Mouse (Mus musculus) limb, embryonic 13.5 days (tissue): Measurements from ENCODE around the gene Phyhd1. TPM values are rescaled to one million over a fixed set of nuclear protein-coding genes. Genes with fewer than 3 reads are reported as not detected.

ENCODE experiments used
- ATAC-seq: fragments of 200-750 bp; cut with Nextera tagmentation; 2 replicates; pipeline ENCODE4 v1.8.0; 2017; ENCODE audit warnings: low read depth, moderate number of reproducible peaks, moderate TSS enrichment; ENCODE audit not compliant: low FRiP score
- H3K27ac ChIP-seq: fragments of 300-500 bp; sonication (generic); 2 replicates; pipeline ENCODE4 v1.5.1; 2015; ENCODE audit warnings: inconsistent platforms, mild to moderate bottlenecking, moderate library complexity
- H3K27me3 ChIP-seq: fragments of 300-500 bp; sonication (generic); 2 replicates; pipeline ENCODE4 v1.6.1; 2015; ENCODE audit warnings: mild to moderate bottlenecking, inconsistent platforms
- H3K36me3 ChIP-seq: fragments of 300-500 bp; sonication (generic); 2 replicates; pipeline ENCODE4 v1.6.1; 2015; ENCODE audit warnings: inconsistent platforms, mild to moderate bottlenecking, moderate library complexity
- H3K4me1 ChIP-seq: fragments of 300-500 bp; sonication (generic); 2 replicates; pipeline ENCODE4 v1.6.1; 2015; ENCODE audit warnings: inconsistent platforms
- H3K4me2 ChIP-seq: fragments of 300-500 bp; sonication (generic); replicated peaks from 2 replicates; pipeline ENCODE4 v1.6.1; 2015; ENCODE audit warnings: inconsistent platforms, mild to moderate bottlenecking, moderate library complexity
- H3K4me3 ChIP-seq: fragments of 300-500 bp; sonication (generic); 2 replicates; pipeline ENCODE4 v1.5.1; 2015; ENCODE audit warnings: moderate library complexity, mild to moderate bottlenecking, inconsistent platforms
- H3K9ac ChIP-seq: fragments of 300-500 bp; sonication (generic); 2 replicates; pipeline ENCODE4 v1.6.1; 2015; ENCODE audit warnings: mild to moderate bottlenecking, inconsistent platforms
- H3K9me3 ChIP-seq: fragments of 300-500 bp; sonication (generic); 2 replicates; pipeline ENCODE4 v1.6.1; 2016; ENCODE audit warnings: inconsistent platforms
- WGBS: fragments of 180-500 bp; shearing (Covaris S2); methylation state at CpG from one replicate; pipeline ENCODE4 v1.1.7; 2015; 5-methylcytosine and 5-hydroxymethylcytosine counted together
- polyA plus RNA-seq: library from polyadenylated mRNA; unstranded; fragments of >200 nt; fragmentation: Nextera tagmentation; extraction: Ambion mirVana; gene quantifications from 2 replicates; pipeline ENCODE4 v1.2.1, GENCODE M21; 2015

The Phyhd1 gene
- polyA plus RNA-seq, 1 experiment from 2014 or later = 4.1 TPM

DNA sequence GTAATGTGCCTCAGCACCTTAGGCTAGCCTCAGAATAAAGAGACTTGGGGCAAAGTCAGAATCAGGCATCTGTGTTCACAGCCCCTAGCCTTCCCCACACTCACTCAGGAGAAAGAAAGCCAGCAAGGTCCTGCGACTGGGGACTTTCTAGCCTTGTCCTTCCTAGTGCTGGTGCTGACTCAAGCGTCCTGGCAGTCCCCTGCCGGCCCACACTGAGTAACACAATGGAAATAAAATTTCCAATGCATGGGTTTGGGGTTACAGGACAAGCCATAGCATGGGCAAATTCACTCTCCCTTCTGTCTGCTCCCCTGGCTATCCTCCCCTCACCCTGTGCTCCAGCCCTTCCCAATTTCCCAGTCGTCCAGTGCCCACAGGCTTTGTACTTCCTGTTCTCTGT, 2.4 kb downstream of the Phyhd1 start:
- Histone ChIP-seq H3K4me3 (no peak overlapping the region), H3K36me3 (peaks cover 18% of the 10 kb centered on the region), H3K27me3 (no peaks in the 10 kb centered on the region), H3K4me2 (no peak overlapping the region), H3K9ac (no peak overlapping the region), H3K27ac (no peak overlapping the region), H3K4me1 (peaks cover 42% of the 10 kb centered on the region), H3K9me3 (no peaks in the 10 kb centered on the region)
- no peak for ATAC-seq
- WGBS = 52% methylated on average over 4 of the region's 4 CpGs

DNA sequence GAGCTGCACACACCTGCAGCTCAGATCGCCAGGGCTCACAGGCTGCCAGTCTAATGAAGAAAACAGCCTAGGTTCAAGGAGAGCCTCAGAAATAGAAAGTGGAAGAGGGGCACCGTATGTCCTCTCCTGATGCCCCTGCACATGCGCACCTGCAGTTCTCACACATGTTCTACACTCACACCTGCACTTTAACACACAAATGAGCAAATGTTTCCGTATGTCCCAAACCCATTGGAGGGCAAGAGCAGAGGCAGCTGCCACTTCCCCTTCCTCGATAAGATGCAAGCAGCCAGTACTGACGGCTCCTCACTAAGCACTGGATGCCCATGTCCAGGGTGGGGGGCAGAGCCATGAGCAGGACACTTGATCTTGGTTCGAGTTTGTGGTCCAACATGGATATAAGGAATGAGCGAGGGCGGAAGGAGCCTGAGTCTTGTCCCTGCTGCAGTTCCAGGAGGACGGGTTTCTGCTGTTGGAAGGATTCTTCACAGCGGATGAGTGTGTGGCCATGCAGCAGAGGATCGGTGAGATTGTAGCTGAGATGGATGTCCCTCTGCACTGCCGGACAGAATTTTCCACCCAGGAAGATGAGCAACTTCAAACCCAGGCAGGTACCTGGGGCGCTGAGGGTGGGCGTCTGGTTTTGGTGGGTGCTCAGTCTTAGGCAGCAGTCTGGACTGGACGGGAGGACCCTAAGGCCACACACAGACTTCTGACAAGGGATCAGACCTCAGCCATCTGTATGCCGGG, 3.4 kb downstream of the Phyhd1 start:
- H3K4me2 ChIP-seq = no peak overlapping the region
- peak overlapping the region; percentile 43; the same call in 1 of the 2 replicates for H3K9ac ChIP-seq
- H3K4me1 ChIP-seq = peaks cover 36% of the 10 kb centered on the region
- H3K4me3 ChIP-seq = no peak overlapping the region
- ATAC-seq = no peak
- peaks cover 8% of the 10 kb centered on the region for H3K36me3 ChIP-seq
- peak overlapping the region; percentile 62; the same call in 1 of the 2 replicates for H3K27ac ChIP-seq
- H3K9me3 ChIP-seq = no peaks in the 10 kb centered on the region
- no peaks in the 10 kb centered on the region for H3K27me3 ChIP-seq
- WGBS = 82% methylated on average over 17 of the region's 17 CpGs

DNA sequence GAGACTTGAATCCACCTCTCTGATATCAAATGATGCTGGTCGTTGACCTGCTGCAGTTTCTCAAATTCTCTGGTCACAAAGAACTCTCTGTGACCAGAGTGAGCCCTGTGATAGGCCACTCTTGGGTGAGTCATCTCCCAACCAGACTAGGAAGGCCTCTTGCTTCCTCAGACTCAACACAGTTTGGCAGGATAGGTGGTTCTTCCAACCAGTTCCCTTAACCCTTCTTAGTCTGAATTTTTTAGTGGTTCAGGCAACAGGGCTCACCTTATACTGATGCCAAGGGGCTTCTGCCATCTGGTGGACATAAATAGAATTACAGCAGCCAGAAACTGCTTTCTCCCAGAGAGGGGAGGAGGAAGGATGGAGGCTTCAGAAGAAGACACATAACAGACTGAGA, 4.1 kb downstream of the Phyhd1 start:
- peaks cover under 1% of the 10 kb centered on the region for H3K36me3 ChIP-seq
- 57% methylated on average over 1 of the region's 1 CpGs for WGBS
- ATAC-seq = peak; percentile 86

DNA sequence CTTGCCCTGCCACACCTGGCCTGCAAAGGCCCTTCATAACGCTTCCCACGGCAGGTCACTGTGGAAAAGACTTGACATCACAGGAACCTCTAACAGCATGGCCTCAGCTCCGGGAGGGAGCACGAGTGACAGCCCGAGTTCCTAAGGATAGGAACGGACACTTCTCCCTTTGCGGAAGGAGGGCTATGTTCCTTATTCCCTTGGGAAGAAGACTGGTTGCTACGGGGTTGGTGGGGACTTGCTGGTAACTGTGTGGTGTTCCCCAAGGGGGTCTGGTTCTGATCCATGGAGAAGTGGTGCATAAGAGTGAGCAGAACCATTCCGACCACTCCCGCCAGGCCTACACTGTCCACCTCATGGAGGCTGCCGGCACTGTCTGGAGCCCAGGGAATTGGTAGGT, 14.7 kb downstream of the Phyhd1 start, which contains the start of gene Gm28038:
Gm28038 (plus strand) TSS at position 301 of the 400 bp plus-strand sequence.
- H3K27me3 ChIP-seq = no peaks in the 10 kb centered on the region
- no peak within 1 kb of the TSS for H3K4me2 ChIP-seq
- ATAC-seq = no peak
- no peak within 1 kb of the TSS for H3K9ac ChIP-seq
- H3K36me3 ChIP-seq = peaks cover 14% of the 10 kb centered on the region; the same call in 1 of the 2 replicates
- H3K9me3 ChIP-seq = no peaks in the 10 kb centered on the region
- no peak within 1 kb of the TSS for H3K27ac ChIP-seq
- 87% methylated on average over 11 of the region's 11 CpGs for WGBS
- no peak within 1 kb of the TSS for H3K4me3 ChIP-seq
- H3K4me1 ChIP-seq = peaks cover 8% of the 10 kb centered on the region

More for the DNA sequence above, 4.1 kb downstream of the Phyhd1 start:
- Histone ChIP-seq H3K27ac (peak overlapping the region; percentile 62; the same call in 1 of the 2 replicates), H3K4me1 (peaks cover 28% of the 10 kb centered on the region), H3K9me3 (no peaks in the 10 kb centered on the region), H3K9ac (no peak overlapping the region; the same call in 1 of the 2 replicates), H3K27me3 (no peaks in the 10 kb centered on the region), H3K4me2 (no peak overlapping the region), H3K4me3 (no peak overlapping the region)

DNA sequence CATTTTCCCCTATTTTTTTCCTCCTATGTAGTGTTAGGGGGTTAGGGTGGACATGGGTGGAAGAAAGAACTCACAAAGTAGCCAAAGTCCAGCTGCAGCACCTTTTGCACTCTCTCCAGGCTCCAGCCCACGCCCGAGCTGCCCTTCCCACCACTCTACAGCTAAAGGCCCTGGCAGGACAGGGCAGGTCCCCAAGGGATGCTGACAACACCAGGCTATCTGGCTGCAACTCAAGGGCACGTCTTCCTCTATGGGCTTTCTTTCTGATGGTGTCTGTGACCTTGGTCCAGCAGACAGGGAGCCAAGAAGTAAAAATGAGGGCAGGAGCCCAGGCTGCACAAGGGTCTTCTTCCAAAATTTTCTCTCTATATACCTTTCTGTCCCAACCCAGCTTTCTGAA, 15.6 kb downstream of the Phyhd1 start:
- H3K9ac ChIP-seq = no peak overlapping the region
- H3K9me3 ChIP-seq = no peaks in the 10 kb centered on the region
- H3K4me1 ChIP-seq = peaks cover 8% of the 10 kb centered on the region
- H3K27ac ChIP-seq = no peak overlapping the region
- no peak overlapping the region for H3K4me3 ChIP-seq
- ATAC-seq = no peak
- H3K36me3 ChIP-seq = peaks cover 14% of the 10 kb centered on the region; the same call in 1 of the 2 replicates
- H3K4me2 ChIP-seq = no peak overlapping the region
- H3K27me3 ChIP-seq = no peaks in the 10 kb centered on the region
- WGBS = 69% methylated on average over 3 of the region's 3 CpGs

DNA sequence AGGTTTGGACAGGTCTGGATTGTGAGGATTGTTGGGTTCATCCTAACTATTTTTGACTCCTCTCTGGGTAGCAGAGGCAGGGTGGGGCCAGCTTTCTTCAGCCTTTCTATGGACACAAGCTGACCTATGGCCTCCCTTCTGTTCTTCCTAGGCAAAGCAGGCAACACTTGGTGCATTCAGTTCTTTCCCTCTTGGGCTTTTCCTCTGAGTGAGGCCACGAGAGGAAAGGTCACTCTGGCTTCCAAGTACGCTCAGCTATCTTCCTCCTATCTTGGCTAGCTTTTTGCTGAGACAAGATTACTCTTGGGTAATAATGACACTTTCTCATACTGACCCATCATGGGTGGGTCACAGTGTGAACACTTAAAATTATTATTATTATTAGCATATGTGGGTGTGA, 17.2 kb downstream of the Phyhd1 start:
- no peak for ATAC-seq
- H3K4me1 ChIP-seq = peaks cover 20% of the 10 kb centered on the region
- no peaks in the 10 kb centered on the region for H3K27me3 ChIP-seq
- H3K9me3 ChIP-seq = no peaks in the 10 kb centered on the region
- peaks cover 14% of the 10 kb centered on the region; the same call in 1 of the 2 replicates for H3K36me3 ChIP-seq
- 88% methylated on average over 2 of the region's 2 CpGs for WGBS
- H3K4me3 ChIP-seq = no peak overlapping the region
- H3K9ac ChIP-seq = no peak overlapping the region
- no peak overlapping the region for H3K27ac ChIP-seq
- no peak overlapping the region for H3K4me2 ChIP-seq

DNA sequence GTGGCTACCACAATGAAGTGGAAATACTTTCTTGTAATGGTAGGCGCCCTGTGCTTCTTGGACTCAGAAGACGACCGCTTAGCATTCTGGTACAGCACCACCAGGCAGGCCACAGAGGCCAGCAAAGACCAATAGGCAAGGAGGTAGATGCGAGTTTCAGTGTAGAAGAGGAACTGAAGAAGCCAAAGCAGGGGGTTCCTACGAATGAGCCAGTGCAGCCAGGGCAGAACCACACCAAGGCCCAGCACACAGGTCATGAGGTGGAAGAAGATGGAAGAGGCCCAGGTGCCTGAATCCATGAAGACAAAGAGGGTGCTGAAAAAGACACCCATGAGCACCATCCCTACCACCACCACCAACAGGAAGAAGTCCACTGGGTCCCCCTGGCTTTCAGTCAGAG, 19.0 kb downstream of the Phyhd1 start:
- H3K27me3 ChIP-seq = no peaks in the 10 kb centered on the region
- no peak overlapping the region for H3K27ac ChIP-seq
- H3K4me3 ChIP-seq = peak overlapping the region; percentile 85
- WGBS = 94% methylated on average over 5 of the region's 5 CpGs
- ATAC-seq = no peak
- peak overlapping the region; percentile 78 for H3K4me2 ChIP-seq
- H3K9me3 ChIP-seq = no peaks in the 10 kb centered on the region
- H3K36me3 ChIP-seq = peaks cover 14% of the 10 kb centered on the region; the same call in 1 of the 2 replicates
- H3K4me1 ChIP-seq = peaks cover 20% of the 10 kb centered on the region
- peak overlapping the region; percentile 95; the same call in 1 of the 2 replicates for H3K9ac ChIP-seq

DNA sequence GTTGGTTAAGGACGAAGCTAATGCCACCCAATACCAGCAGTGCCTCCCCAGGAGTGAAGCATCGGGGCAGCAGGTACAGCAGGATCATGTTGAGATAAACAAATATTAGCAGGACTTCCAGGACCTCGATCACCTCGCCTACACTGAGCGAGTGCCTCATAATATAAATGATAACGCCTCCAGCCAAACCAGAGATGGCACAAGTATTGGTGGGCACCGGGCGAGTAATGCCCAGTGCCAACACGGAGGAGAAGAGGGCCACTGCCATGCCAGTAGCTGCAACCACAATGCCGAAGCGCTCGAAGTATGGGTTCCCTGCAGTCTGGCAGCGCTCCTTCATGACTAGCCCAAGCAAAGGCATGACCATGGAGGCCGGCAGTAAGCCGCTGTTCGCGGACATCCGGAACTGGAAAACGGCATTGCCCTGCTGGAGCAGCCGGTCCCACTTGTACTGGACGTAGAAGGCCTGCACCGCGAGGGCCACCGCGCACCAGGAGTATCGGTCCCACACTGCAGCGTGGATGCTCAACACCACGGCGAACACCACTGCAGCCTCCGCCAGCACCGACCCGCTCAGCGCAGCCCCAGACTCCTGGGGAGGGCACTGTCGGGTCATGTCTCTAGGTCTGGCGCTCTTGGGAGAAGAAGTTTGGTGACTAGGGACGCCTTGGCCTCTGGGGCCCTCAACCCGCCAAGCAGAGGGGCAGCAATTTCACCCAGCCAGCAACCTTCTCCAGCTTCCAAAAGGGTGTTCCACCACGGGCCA, 19.6 kb downstream of the Phyhd1 start:
- Histone ChIP-seq H3K4me1 (peaks cover 20% of the 10 kb centered on the region), H3K27me3 (no peaks in the 10 kb centered on the region), H3K27ac (no peak overlapping the region), H3K4me2 (peak overlapping the region; percentile 78), H3K4me3 (peak overlapping the region; percentile 85), H3K9me3 (no peaks in the 10 kb centered on the region), H3K36me3 (peaks cover 16% of the 10 kb centered on the region; the same call in 1 of the 2 replicates), H3K9ac (peak overlapping the region; percentile 95)
- peak; percentile 52 for ATAC-seq
- WGBS = 13% methylated on average over 38 of the region's 38 CpGs

DNA sequence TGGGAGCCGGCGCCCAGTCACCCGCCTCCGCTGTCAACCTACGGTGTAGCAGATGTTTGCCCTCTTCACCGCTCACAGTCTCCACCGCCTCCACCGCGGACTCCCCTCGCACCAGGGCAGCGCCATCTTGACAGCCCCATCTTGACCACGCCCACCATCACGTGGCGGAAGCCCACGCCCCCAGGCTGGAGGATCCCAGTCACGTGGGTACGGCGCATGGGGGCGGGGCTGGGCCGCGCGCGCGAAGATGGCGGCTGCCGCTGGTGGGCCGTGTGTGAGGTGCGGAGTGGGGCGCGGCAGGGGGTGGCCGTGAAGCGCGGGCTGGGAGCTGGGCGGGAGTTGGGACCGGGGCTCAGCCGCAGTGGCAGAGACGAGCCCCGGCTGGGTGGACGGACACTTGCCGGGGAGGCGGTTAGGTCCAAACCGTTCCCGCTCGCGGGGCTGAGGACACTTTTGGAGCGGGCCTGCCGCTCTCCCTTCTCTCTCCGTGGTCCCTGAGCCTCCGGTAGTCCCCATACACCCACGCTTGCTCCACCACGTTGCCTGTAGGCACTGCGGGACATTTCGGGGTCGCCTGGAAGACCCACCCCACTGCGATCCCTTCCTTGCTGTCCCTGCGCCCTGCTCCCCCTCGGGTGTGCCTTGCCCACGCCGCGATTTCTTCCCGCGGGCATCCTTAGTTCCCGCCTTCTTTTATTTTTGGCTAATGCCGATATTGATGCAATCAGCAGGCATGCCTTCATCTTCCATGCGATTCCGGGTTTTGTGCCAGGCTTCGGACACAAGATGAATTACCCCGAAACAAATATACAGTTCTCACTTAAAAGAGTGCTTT, 20.4 kb downstream of the Phyhd1 start, which contains the start of the genes Dolk and Nup188:
Dolk (minus strand) TSS at position 143 of the 835 bp plus-strand sequence.
Nup188 (plus strand) TSS at position 206 of the 835 bp plus-strand sequence.
- H3K9me3 ChIP-seq = no peaks in the 10 kb centered on the region
- peaks cover 20% of the 10 kb centered on the region for H3K4me1 ChIP-seq
- H3K27ac ChIP-seq = peak within 1 kb of the TSS; percentile 76
- ATAC-seq = peak; percentile 92
- no peaks in the 10 kb centered on the region for H3K27me3 ChIP-seq
- peaks cover 20% of the 10 kb centered on the region for H3K36me3 ChIP-seq
- H3K4me2 ChIP-seq = peak within 1 kb of the TSS; percentile 78
- under 1% methylated on average over 51 of the region's 68 CpGs for WGBS
- peak within 1 kb of the TSS; percentile 85 for H3K4me3 ChIP-seq
- peak within 1 kb of the TSS; percentile 95 for H3K9ac ChIP-seq

DNA sequence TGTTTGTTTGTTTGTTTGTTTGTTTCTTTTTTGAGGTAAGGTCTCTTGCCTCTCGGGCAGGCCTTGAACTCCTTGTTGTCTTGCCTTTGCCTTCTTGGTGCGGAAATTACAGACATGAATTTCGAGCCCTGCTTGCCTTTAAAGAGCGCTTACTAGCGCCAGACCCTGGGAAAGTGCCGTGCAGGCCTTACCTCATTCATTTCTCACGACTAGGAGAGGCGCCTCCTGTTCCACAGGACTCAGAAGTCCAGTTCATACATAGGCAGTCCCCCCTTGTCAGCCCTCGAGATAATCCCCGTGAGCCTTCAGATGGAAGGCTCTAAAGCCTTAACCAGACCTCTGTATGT, 21.0 kb downstream of the Phyhd1 start:
- H3K4me1 ChIP-seq = peaks cover 20% of the 10 kb centered on the region
- H3K27me3 ChIP-seq = no peaks in the 10 kb centered on the region
- peaks cover 24% of the 10 kb centered on the region for H3K36me3 ChIP-seq
- H3K9ac ChIP-seq = peak overlapping the region; percentile 95
- under 1% methylated on average over 10 of the region's 10 CpGs for WGBS
- H3K4me3 ChIP-seq = peak overlapping the region; percentile 85
- peak overlapping the region; percentile 76; the same call in 1 of the 2 replicates for H3K27ac ChIP-seq
- ATAC-seq = no peak
- H3K4me2 ChIP-seq = peak overlapping the region; percentile 78
- H3K9me3 ChIP-seq = no peaks in the 10 kb centered on the region

DNA sequence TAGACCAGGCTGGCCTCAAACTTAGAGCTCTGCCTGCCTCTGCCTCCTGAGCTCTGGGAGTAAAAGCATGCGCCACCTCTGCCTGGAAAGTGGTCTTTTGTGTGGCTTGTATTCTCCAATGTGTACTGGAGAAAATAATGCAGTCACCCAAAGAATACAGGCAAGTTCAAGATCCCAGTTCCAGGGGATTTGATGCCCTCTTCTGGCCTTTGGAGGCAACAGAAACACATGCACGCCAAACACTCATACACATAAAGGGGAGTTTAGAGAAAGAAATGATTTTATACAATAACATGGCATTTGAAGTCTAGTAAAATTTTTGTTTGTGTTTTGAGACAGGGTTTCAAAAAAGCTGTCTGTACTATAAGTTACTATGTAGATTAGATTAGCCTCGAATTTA, 33.5 kb downstream of the Phyhd1 start:
- Histone ChIP-seq H3K4me2 (no peak overlapping the region), H3K27ac (no peak overlapping the region), H3K27me3 (no peaks in the 10 kb centered on the region), H3K4me1 (no peaks in the 10 kb centered on the region), H3K4me3 (no peak overlapping the region), H3K9me3 (no peaks in the 10 kb centered on the region), H3K9ac (no peak overlapping the region), H3K36me3 (peaks cover 76% of the 10 kb centered on the region)
- ATAC-seq = no peak
- 77% methylated on average over 3 of the region's 3 CpGs for WGBS
